Comparison of ENCODE assay signal across 9 mouse cellular contexts in genomic region chr17:45549617-45550181, GRCm38 (mm10). TPM values are rescaled to one million over a fixed set of nuclear protein-coding genes. Genes with fewer than 3 reads are reported as not detected.
DNase-seq lines count a peak whose midpoint lies in the region; ATAC-seq and TF ChIP-seq lines count a peak whose summit lies in the region.
"Had no signal": no experiment of that assay in that cellular context is flagged by ENCODE, and none has a peak within 500 bp of the region (broad histone marks: within the 10 kb centered on the region; RNA-seq: fewer than 3 reads in every experiment).

Tmem151b (minus strand) TSS chr17:45549677.

- H3K27me3 ChIP-seq in heart, embryonic 10.5 days (ENCODE audit: insufficient read depth, poor library complexity, severe bottlenecking) = peaks cover 88% of the 10 kb centered on the region
- H3K27me3 ChIP-seq in ES-Bruce4 (ENCODE audit: control insufficient read depth, insufficient read depth, low read length, poor library complexity, severe bottlenecking) = no peaks in the 10 kb centered on the region
- peaks cover 69% of the 10 kb centered on the region for H3K27me3 ChIP-seq in embryonic facial prominence, embryonic 10.5 days (replicated peaks; ENCODE audit: low read depth, poor library complexity, severe bottlenecking)
- H3K27me3 ChIP-seq in intestine, embryonic 16.5 days (replicated peaks; ENCODE audit: control insufficient read depth, insufficient read depth, low read length) = peaks cover 42% of the 10 kb centered on the region
- H3K27me3 ChIP-seq in midbrain, embryonic 10.5 days (ENCODE audit: low read depth, poor library complexity, severe bottlenecking) = peaks cover 50% of the 10 kb centered on the region

- TF ChIP-seq EP300 in ES-Bruce4 (IDR thresholded peaks at IDR 0.05; ENCODE audit: insufficient read depth, low read depth, low read length) = no peak

- H3K4me1 ChIP-seq in heart, embryonic 10.5 days = peaks cover 35% of the 10 kb centered on the region
- H3K4me1 ChIP-seq in ES-Bruce4 (ENCODE audit: control insufficient read depth, insufficient read depth, low read length) = no peaks in the 10 kb centered on the region
- H3K4me1 ChIP-seq in embryonic facial prominence, embryonic 10.5 days = peaks cover 55% of the 10 kb centered on the region
- H3K4me1 ChIP-seq in intestine, embryonic 16.5 days (ENCODE audit: control insufficient read depth, insufficient read depth, low read length) = peaks cover 14% of the 10 kb centered on the region
- H3K4me1 ChIP-seq in midbrain, embryonic 10.5 days = peaks cover 61% of the 10 kb centered on the region

- H3K9me3 ChIP-seq in heart, embryonic 10.5 days = no peaks in the 10 kb centered on the region
- H3K9me3 ChIP-seq in ES-Bruce4 (replicated peaks; ENCODE audit: control insufficient read depth, insufficient read depth, low read length, poor library complexity, severe bottlenecking) = no peaks in the 10 kb centered on the region
- no peaks in the 10 kb centered on the region for H3K9me3 ChIP-seq in embryonic facial prominence, embryonic 10.5 days
- H3K9me3 ChIP-seq in intestine, embryonic 16.5 days (ENCODE audit: control insufficient read depth, low read length) = no peaks in the 10 kb centered on the region
- no peaks in the 10 kb centered on the region for H3K9me3 ChIP-seq in midbrain, embryonic 10.5 days (replicated peaks)

- under 1% methylated on average over 23 of the region's 29 CpGs for WGBS in heart, embryonic 10.5 days
- WGBS in embryonic facial prominence, embryonic 10.5 days = under 1% methylated on average over 27 of the region's 29 CpGs
- WGBS in intestine, embryonic 16.5 days = under 1% methylated on average over 16 of the region's 29 CpGs
- under 1% methylated on average over 17 of the region's 29 CpGs for WGBS in midbrain, embryonic 10.5 days

- ATAC-seq in intestine, embryonic 16.5 days = peak; percentile 45

- no peak for TF ChIP-seq CTCF in ES-Bruce4 (IDR thresholded peaks at IDR 0.05; ENCODE audit: low read depth, low read length)

- intact Hi-C loops in heart, postnatal 36 days (cut with DNase I) = no loop called here

- peak within 1 kb of the TSS; percentile 91 for H3K9ac ChIP-seq in ES-Bruce4 (ENCODE audit: low read depth, poor library complexity, severe bottlenecking)
- peak within 1 kb of the TSS; percentile 73 for H3K9ac ChIP-seq in intestine, embryonic 16.5 days (ENCODE audit: low read depth, low read length)

- H3K36me3 ChIP-seq in heart, embryonic 10.5 days = 0 out of 2 replicates have a peak, but pooled peaks cover 2% of the 10 kb centered on the region
- H3K36me3 ChIP-seq in ES-Bruce4 (ENCODE audit: control insufficient read depth, insufficient read depth, low read length, poor library complexity, severe bottlenecking) = no peaks in the 10 kb centered on the region
- peaks cover 14% of the 10 kb centered on the region for H3K36me3 ChIP-seq in embryonic facial prominence, embryonic 10.5 days (replicated peaks)
- H3K36me3 ChIP-seq in intestine, embryonic 16.5 days (ENCODE audit: control insufficient read depth, insufficient read depth, low read length) = no peaks in the 10 kb centered on the region
- peaks cover 14% of the 10 kb centered on the region for H3K36me3 ChIP-seq in midbrain, embryonic 10.5 days

- no peak for TF ChIP-seq POLR2A in ES-Bruce4 (IDR thresholded peaks at IDR 0.05; ENCODE audit: insufficient read depth, low read length)

- H3K4me2 ChIP-seq in intestine, embryonic 16.5 days (ENCODE audit: low read depth, low read length) = peak within 1 kb of the TSS; percentile 99

- no peak for DNase-seq in heart, embryonic 10.5 days (ENCODE audit: low spot score)
- DNase-seq in heart, postnatal 36 days = no peak
- peak; percentile 88 for DNase-seq in embryonic facial prominence, embryonic 10.5 days (ENCODE audit: low spot score)
- peak; percentile 78 for DNase-seq in midbrain, embryonic 10.5 days (ENCODE audit: low spot score)
- peak; percentile 27 to 64 for DNase-seq in thymus, postnatal 10 days (ENCODE audit: low spot score in 2 of 2)
- no peak for DNase-seq in adrenal gland, postnatal 10 days

- H3K27ac ChIP-seq in heart, embryonic 10.5 days = peak within 1 kb of the TSS; percentile 91
- no peak within 1 kb of the TSS for H3K27ac ChIP-seq in ES-Bruce4 (ENCODE audit: insufficient read depth, low read length)
- H3K27ac ChIP-seq in embryonic facial prominence, embryonic 10.5 days (replicated peaks) = peak within 1 kb of the TSS; percentile 98
- H3K27ac ChIP-seq in intestine, embryonic 16.5 days (ENCODE audit: low read length) = peak within 1 kb of the TSS; percentile 23; the same call in 1 of the 2 replicates
- H3K27ac ChIP-seq in midbrain, embryonic 10.5 days (replicated peaks) = peak within 1 kb of the TSS; percentile 99
- H3K27ac ChIP-seq: macrophage had no signal

- H3K4me3 ChIP-seq in heart, embryonic 10.5 days = peak within 1 kb of the TSS; percentile 86
- H3K4me3 ChIP-seq in ES-Bruce4 (ENCODE audit: low read depth, low read length) = peak within 1 kb of the TSS; percentile 70
- H3K4me3 ChIP-seq in embryonic facial prominence, embryonic 10.5 days = peak within 1 kb of the TSS; percentile 95
- H3K4me3 ChIP-seq in intestine, embryonic 16.5 days (ENCODE audit: low read length) = peak within 1 kb of the TSS; percentile 73
- peak within 1 kb of the TSS; percentile 96 for H3K4me3 ChIP-seq in midbrain, embryonic 10.5 days

RNA-seq across cellular contexts. Expression of gene Tmem151b, which starts in this region (rescaled TPM):
- 0.84 and 1.7 TPM in 2 replicates for polyA plus RNA-seq in heart, embryonic 10.5 days (2016; fragmentation: Nextera tagmentation; extraction: Ambion mirVana)
- total RNA-seq in heart, postnatal 36 days (2021) = under 1 TPM in 1 of 2 experiments, not detected in 1; 0.08 TPM
- polyA plus RNA-seq in ES-Bruce4 (2011; ENCODE audit: insufficient read depth, insufficient read length, low read depth, missing spikeins) = 1.5 and 1.8 TPM in 2 replicates
- polyA plus RNA-seq in embryonic facial prominence, embryonic 10.5 days (2016; fragmentation: Nextera tagmentation; extraction: Ambion mirVana) = 5.8 and 8.3 TPM in 2 replicates
- polyA plus RNA-seq in intestine, embryonic 16.5 days (2015; fragmentation: Nextera tagmentation; extraction: Ambion mirVana) = 2.2 and 2.5 TPM in 2 replicates
- 7.0 and 10.2 TPM in 2 replicates for polyA plus RNA-seq in midbrain, embryonic 10.5 days (2016; fragmentation: Nextera tagmentation; extraction: Ambion mirVana)
- 1 to 10 TPM; 1.2 to 3.1 TPM for total RNA-seq in adrenal gland, postnatal 10 days (2021)

Comparison
In these comparisons a context has a peak if more than half of its experiments do, and no peak if none do; other contexts are left out.
1. DNase-seq: peak in embryonic facial prominence, embryonic 10.5 days (single experiment), midbrain, embryonic 10.5 days (single experiment) and thymus, postnatal 10 days (2 of 2); none in heart, embryonic 10.5 days (single experiment), heart, postnatal 36 days (0 of 2) and adrenal gland, postnatal 10 days (single experiment).
2. Peak in every context shown above with its lines, with median percentiles within 50 percentile points of each other: H3K4me3 ChIP-seq.